Mouse (Mus musculus) hindbrain, embryonic 13.5 days (tissue): ENCODE data around the gene Rnf41. TPM values are rescaled to one million over a fixed set of nuclear protein-coding genes. Genes with fewer than 3 reads are reported as not detected.
A peak's percentile ranks its signal among the peaks of the same experiment; 100 is the strongest.

ENCODE experiments used
- ATAC-seq: fragments of 200-750 bp; cut with Nextera tagmentation; 2 replicates; pipeline ENCODE4 v1.8.0; 2017; ENCODE audit warnings: moderate TSS enrichment; ENCODE audit not compliant: low FRiP score
- H3K27ac ChIP-seq: fragments of 300-500 bp; sonication (generic); 2 replicates; pipeline ENCODE4 v1.5.1; 2015; ENCODE audit warnings: inconsistent platforms, mild to moderate bottlenecking, moderate library complexity
- H3K27me3 ChIP-seq: fragments of 300-500 bp; sonication (generic); 2 replicates; pipeline ENCODE4 v1.6.1; 2015; ENCODE audit warnings: mild to moderate bottlenecking, inconsistent platforms
- H3K36me3 ChIP-seq: fragments of 300-500 bp; sonication (generic); 2 replicates; pipeline ENCODE4 v1.6.1; 2015; ENCODE audit warnings: mild to moderate bottlenecking, inconsistent platforms
- H3K4me1 ChIP-seq: fragments of 300-500 bp; sonication (generic); replicated peaks from 2 replicates; pipeline ENCODE4 v1.6.1; 2015; ENCODE audit warnings: inconsistent platforms
- H3K4me2 ChIP-seq: fragments of 300-500 bp; sonication (generic); 2 replicates; pipeline ENCODE4 v1.6.1; 2015; ENCODE audit warnings: inconsistent platforms, mild to moderate bottlenecking, moderate library complexity
- H3K4me3 ChIP-seq: fragments of 300-500 bp; sonication (generic); 2 replicates; pipeline ENCODE4 v1.5.1; 2015; ENCODE audit warnings: mild to moderate bottlenecking, inconsistent platforms
- H3K9ac ChIP-seq: fragments of 300-500 bp; sonication (generic); 2 replicates; pipeline ENCODE4 v1.6.1; 2015; ENCODE audit warnings: mild to moderate bottlenecking, inconsistent platforms
- H3K9me3 ChIP-seq: fragments of 300-500 bp; sonication (generic); 2 replicates; pipeline ENCODE4 v1.6.1; 2016; ENCODE audit warnings: inconsistent platforms
- WGBS: fragments of 180-500 bp; shearing (Covaris S2); methylation state at CpG from one replicate; pipeline ENCODE4 v1.1.7; 2015; 5-methylcytosine and 5-hydroxymethylcytosine counted together
- polyA plus RNA-seq: library from polyadenylated mRNA; unstranded; fragments of >200 nt; fragmentation: Nextera tagmentation; extraction: Ambion mirVana; gene quantifications from 2 replicates; pipeline ENCODE4 v1.2.1, GENCODE M21; 2015

Gene Rnf41
- polyA plus RNA-seq, 1 experiment from 2014 or later: 81.9 TPM

DNA sequence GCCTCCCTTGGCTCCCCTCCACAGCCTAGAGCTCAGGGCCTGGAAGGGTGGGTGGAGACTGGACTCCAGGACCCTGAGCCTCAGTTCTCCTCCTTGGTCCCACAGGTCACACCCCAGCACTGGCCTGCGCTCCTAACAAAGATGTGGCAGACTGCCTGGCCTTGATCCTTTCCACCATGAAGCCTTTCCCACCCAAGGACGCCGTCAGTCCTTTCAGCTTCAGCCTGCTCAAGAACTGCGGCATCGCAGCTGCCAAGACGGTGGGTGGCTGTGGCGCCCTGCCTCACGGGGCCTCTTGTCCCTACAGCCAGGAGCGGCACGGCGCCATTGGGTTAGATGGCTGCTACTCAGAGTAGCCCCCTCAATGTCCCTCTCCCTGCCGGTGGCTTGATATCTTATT lies 21.1 kb upstream of the Rnf41 start:
- WGBS: 96% methylated on average over 12 of the region's 12 CpGs
- H3K9me3 ChIP-seq: no peaks in the 10 kb centered on the region
- ATAC-seq: no peak
- no peak overlapping the region for H3K4me3 ChIP-seq
- H3K27ac ChIP-seq: no peak overlapping the region
- H3K27me3 ChIP-seq: no peaks in the 10 kb centered on the region
- H3K4me2 ChIP-seq: no peak overlapping the region
- H3K9ac ChIP-seq: no peak overlapping the region
- H3K36me3 ChIP-seq: peaks cover 94% of the 10 kb centered on the region
- H3K4me1 ChIP-seq: no peaks in the 10 kb centered on the region

DNA sequence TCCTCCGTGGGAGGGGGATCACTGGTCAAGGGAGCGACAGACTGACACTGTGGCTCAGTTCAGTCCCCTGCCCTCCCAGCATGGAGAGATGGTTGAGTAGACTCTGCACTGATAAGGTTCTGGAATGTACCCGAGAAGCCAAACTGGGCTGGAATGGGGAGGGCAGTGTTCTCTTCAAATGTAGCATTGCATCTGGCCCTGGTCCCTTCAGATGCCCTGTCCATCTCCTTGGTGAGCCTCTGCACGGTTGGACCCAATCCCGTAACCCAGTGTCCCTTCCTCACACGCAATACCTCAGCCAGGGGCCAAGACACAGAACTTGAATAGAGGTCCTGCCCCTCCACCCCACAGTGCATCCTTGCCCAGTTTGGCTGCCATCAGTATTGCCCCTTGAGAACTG lies 19.6 kb upstream of the Rnf41 start:
- WGBS: 82% methylated on average over 6 of the region's 6 CpGs
- peaks cover 90% of the 10 kb centered on the region for H3K36me3 ChIP-seq
- no peak for ATAC-seq

GRCm38 (mm10) chr10:128396017-128396673 lies 15.3 kb upstream of the Rnf41 start:
- H3K36me3 ChIP-seq: peaks cover 50% of the 10 kb centered on the region
- peak overlapping the region; percentile 1; the same call in 1 of the 2 replicates for H3K27ac ChIP-seq
- no peak overlapping the region for H3K4me2 ChIP-seq
- H3K9me3 ChIP-seq: no peaks in the 10 kb centered on the region
- no peak overlapping the region for H3K9ac ChIP-seq
- no peak overlapping the region for H3K4me3 ChIP-seq
- WGBS: 73% methylated on average over 11 of the region's 11 CpGs
- no peak for ATAC-seq
- no peaks in the 10 kb centered on the region for H3K27me3 ChIP-seq
- peaks cover 22% of the 10 kb centered on the region for H3K4me1 ChIP-seq

More for the DNA sequence above, 19.6 kb upstream of the Rnf41 start:
- no peak overlapping the region for H3K4me2 ChIP-seq
- H3K9ac ChIP-seq: no peak overlapping the region
- peaks cover 7% of the 10 kb centered on the region; the same call in 1 of the 2 replicates for H3K4me1 ChIP-seq
- H3K9me3 ChIP-seq: no peaks in the 10 kb centered on the region
- no peak overlapping the region for H3K4me3 ChIP-seq
- no peaks in the 10 kb centered on the region for H3K27me3 ChIP-seq
- H3K27ac ChIP-seq: no peak overlapping the region

GRCm38 (mm10) chr10:128396716-128397264 lies 14.7 kb upstream of the Rnf41 start:
- Histone ChIP-seq H3K27ac (no peak overlapping the region), H3K9ac (no peak overlapping the region), H3K27me3 (no peaks in the 10 kb centered on the region), H3K4me2 (no peak overlapping the region), H3K9me3 (no peaks in the 10 kb centered on the region), H3K36me3 (peaks cover 49% of the 10 kb centered on the region), H3K4me1 (peaks cover 22% of the 10 kb centered on the region), H3K4me3 (no peak overlapping the region)
- ATAC-seq: no peak
- WGBS: 75% methylated on average over 10 of the region's 10 CpGs

GRCm38 (mm10) chr10:128397466-128397865 lies 14.0 kb upstream of the Rnf41 start:
- ATAC-seq: no peak
- Histone ChIP-seq H3K27ac (no peak overlapping the region), H3K9me3 (no peaks in the 10 kb centered on the region), H3K9ac (0 out of 2 replicates have a peak overlapping the region, but pooled peaks have one; percentile 3), H3K36me3 (peaks cover 42% of the 10 kb centered on the region), H3K4me1 (peaks cover 22% of the 10 kb centered on the region), H3K4me3 (no peak overlapping the region), H3K4me2 (no peak overlapping the region), H3K27me3 (no peaks in the 10 kb centered on the region)
- WGBS: 61% methylated on average over 7 of the region's 7 CpGs

- Histone ChIP-seq H3K36me3 (peaks cover 23% of the 10 kb centered on the region), H3K9ac (no peak overlapping the region), H3K9me3 (no peaks in the 10 kb centered on the region), H3K27me3 (no peaks in the 10 kb centered on the region), H3K4me3 (no peak overlapping the region), H3K4me2 (no peak overlapping the region), H3K4me1 (peaks cover 22% of the 10 kb centered on the region), H3K27ac (no peak overlapping the region)
- ATAC-seq: no peak
- 39% methylated on average over 5 of the region's 5 CpGs for WGBS
Observed at GRCm38 (mm10) chr10:128400338-128400737, 11.1 kb upstream of the Rnf41 start.

DNA sequence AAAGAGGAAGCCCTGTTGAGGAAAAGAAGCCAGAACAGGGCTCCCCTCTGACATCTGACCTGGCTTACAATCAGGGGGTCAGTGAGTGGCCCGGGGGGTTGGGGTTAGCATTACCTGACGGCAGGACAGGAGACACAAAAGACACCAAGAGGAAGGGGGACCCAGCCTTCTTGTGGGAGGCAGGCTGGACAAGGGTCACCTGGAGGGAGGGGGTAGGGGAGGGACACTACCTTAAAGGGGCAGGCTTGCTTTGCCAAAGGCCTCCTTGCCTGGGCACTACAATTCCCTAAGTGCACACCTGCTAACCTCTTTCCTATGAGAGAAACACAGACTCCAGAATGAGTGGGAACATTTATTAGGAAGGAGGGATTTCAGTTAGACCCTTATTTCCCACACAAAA lies 10.4 kb upstream of the Rnf41 start, which contains the start of gene Slc39a5:
Gene Slc39a5, minus strand, starts transcription at position 174 of the 400 bp plus-strand sequence.
- H3K27me3 ChIP-seq: no peaks in the 10 kb centered on the region
- no peak within 1 kb of the TSS for H3K4me3 ChIP-seq
- no peaks in the 10 kb centered on the region for H3K9me3 ChIP-seq
- WGBS: 21% methylated on average over 2 of the region's 2 CpGs
- peaks cover 27% of the 10 kb centered on the region for H3K36me3 ChIP-seq
- ATAC-seq: no peak
- H3K4me2 ChIP-seq: no peak within 1 kb of the TSS
- no peak within 1 kb of the TSS for H3K9ac ChIP-seq
- H3K4me1 ChIP-seq: peaks cover 22% of the 10 kb centered on the region
- no peak within 1 kb of the TSS for H3K27ac ChIP-seq

DNA sequence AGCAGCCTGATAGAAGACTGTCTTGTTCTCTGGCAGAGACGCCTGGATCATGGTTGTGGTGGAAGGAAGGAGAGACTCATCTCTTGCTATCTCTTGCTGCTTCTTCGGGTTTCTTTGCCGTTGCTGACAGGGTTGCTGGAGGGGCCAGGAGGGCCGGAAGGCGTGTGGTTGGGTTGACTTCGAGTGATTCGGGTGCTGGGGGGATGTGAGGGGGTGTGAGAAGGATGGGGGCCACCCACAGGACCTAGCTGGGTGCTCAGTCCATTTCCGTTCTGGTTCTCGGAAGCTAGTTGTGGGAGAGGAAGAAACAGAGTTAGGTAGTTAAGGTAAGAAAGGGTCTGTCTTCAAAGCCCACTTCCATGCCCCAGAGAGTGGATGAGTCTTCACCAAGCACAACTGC lies 9.8 kb upstream of the Rnf41 start:
- Histone ChIP-seq H3K9me3 (no peaks in the 10 kb centered on the region), H3K4me2 (no peak overlapping the region), H3K4me1 (peaks cover 17% of the 10 kb centered on the region), H3K27ac (no peak overlapping the region), H3K36me3 (peaks cover 26% of the 10 kb centered on the region), H3K9ac (no peak overlapping the region), H3K4me3 (no peak overlapping the region), H3K27me3 (no peaks in the 10 kb centered on the region)
- ATAC-seq: no peak
- WGBS: 78% methylated on average over 9 of the region's 9 CpGs

GRCm38 (mm10) chr10:128403931-128404330 lies 7.5 kb upstream of the Rnf41 start:
- Histone ChIP-seq H3K9ac (no peak overlapping the region), H3K27ac (no peak overlapping the region), H3K27me3 (no peaks in the 10 kb centered on the region), H3K36me3 (peaks cover 31% of the 10 kb centered on the region), H3K4me2 (no peak overlapping the region), H3K9me3 (no peaks in the 10 kb centered on the region), H3K4me3 (no peak overlapping the region), H3K4me1 (peaks cover 13% of the 10 kb centered on the region)
- ATAC-seq: no peak
- WGBS: 90% methylated on average over 7 of the region's 7 CpGs

- H3K36me3 ChIP-seq: peaks cover 26% of the 10 kb centered on the region
- peak; percentile 26 for ATAC-seq
- no peaks in the 10 kb centered on the region for H3K27me3 ChIP-seq
- H3K4me3 ChIP-seq: peak overlapping the region; percentile 93
- H3K4me2 ChIP-seq: peak overlapping the region; percentile 85
- no peaks in the 10 kb centered on the region for H3K9me3 ChIP-seq
- H3K4me1 ChIP-seq: peaks cover 42% of the 10 kb centered on the region
- H3K9ac ChIP-seq: peak overlapping the region; percentile 87
- WGBS: 21% methylated on average over 35 of the region's 35 CpGs
- H3K27ac ChIP-seq: peak overlapping the region; percentile 89
Observed at GRCm38 (mm10) chr10:128408591-128409535, 2.6 kb upstream of the Rnf41 start.

DNA sequence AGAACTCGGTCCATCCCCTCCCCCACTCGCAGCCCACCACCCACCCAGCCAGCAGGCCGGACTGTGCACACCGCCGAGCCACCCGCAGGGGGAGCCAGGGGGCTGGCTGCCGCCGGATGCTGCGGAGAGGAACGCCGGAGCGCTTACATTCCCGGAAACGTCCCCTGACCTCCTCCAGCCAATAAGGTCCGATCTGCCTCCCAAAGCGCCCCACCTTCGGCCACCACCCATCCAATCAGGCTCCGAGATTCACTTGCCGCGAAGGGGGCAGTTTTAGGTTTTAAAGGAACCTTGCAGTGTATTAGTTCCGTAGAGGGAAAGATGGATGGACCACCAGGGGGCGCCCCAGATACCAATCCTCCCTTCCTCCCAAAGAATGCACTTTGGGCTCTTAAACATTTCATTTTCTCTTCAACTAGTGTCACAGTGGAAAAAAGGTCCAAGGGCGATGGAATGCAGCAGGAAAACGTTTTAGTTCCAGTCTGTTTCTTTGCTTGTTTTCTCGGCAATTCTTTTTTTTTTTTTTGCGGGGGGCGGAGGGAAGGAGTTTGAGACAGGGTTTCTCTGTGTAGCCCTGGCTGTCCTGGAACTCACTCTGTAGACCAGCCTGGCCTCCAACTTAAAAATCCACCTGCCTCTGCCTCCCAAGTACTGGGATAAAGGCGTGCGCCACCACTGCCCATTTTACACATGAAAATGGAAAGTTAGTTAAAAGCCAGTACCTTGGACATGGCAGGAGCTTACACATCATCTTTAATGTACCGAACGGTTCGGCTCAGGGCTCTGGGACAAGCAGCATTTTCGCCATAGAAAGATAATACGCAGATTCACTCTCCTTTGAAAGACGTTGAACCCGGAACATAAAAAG lies 1.5 kb upstream of the Rnf41 start:
- Histone ChIP-seq H3K9me3 (no peaks in the 10 kb centered on the region), H3K4me1 (peaks cover 53% of the 10 kb centered on the region), H3K4me3 (peak overlapping the region; percentile 93), H3K27me3 (no peaks in the 10 kb centered on the region), H3K27ac (peak overlapping the region; percentile 89), H3K4me2 (peak overlapping the region; percentile 90), H3K9ac (peak overlapping the region; percentile 96), H3K36me3 (peaks cover 33% of the 10 kb centered on the region)
- WGBS: 5% methylated on average over 36 of the region's 36 CpGs
- peak; percentile 90 for ATAC-seq

DNA sequence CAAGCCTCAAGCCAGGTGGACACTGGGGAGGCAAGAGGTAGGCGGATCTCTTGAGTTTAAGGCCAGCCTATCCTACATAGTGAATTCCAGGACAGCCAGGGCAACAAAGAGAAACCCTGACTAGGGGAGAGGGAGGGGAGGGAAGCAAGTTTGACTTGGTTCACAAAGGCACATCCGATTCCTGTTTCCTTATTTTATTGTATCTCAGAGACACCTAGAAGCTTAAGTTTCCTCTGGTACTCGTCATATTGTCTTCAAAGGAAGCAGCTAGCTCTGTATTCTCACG lies 954 bp upstream of the Rnf41 start:
- Histone ChIP-seq H3K4me1 (peaks cover 55% of the 10 kb centered on the region), H3K27ac (peak overlapping the region; percentile 62), H3K9ac (peak overlapping the region; percentile 96), H3K4me2 (peak overlapping the region; percentile 90), H3K27me3 (no peaks in the 10 kb centered on the region), H3K4me3 (peak overlapping the region; percentile 93), H3K9me3 (no peaks in the 10 kb centered on the region), H3K36me3 (peaks cover 38% of the 10 kb centered on the region)
- no peak for ATAC-seq
- WGBS: 19% methylated on average over 4 of the region's 4 CpGs
